ENCODE assay signal across 29 mouse cellular contexts in the genomic region with DNA sequence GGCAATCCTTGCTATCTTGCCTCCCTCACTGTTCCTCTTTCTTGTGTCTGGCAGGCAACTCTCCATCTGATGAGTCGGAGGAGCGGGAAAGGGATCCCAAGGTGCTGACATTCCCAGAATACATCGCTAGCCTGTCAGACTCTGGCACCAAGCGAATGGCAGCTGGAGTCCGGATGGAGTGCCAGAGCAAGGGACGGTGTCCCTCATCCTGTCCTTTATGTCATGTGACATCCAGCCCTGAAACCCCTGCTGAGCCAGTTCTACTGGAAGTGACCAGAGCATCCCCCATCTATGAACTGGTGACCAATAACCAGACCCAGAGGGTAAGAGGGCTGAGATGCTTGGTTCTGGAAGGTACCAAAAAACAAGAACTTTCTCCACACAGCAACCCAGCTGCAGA.
"Had no signal": no experiment of that assay in that cellular context is flagged by ENCODE, and none has a peak within 500 bp of the region (broad histone marks: within the 10 kb centered on the region; RNA-seq: fewer than 3 reads in every experiment).

No protein-coding gene starts in this region.

- H3K4me3 ChIP-seq: heart, embryonic 12.5 days; heart, embryonic 13.5 days; heart, embryonic 15.5 days; hindbrain, embryonic 10.5 days; hindbrain, embryonic 12.5 days; hindbrain, embryonic 13.5 days; hindbrain, embryonic 15.5 days; intestine, embryonic 15.5 days; kidney, embryonic 15.5 days; layer of hippocampus, adult 2 months had no signal

- DNase-seq: heart, postnatal 10 days; heart, postnatal 14 days; heart, postnatal 36 days; heart, postnatal 4 days; kidney, adult 11 months; kidney, adult 18-20 months; kidney, adult 2 months; kidney, adult 8-10 months; kidney, adult 9 months; kidney, postnatal 10 days; kidney, postnatal 14 days; kidney, postnatal 25 days; kidney, postnatal 36 days; kidney, postnatal 4 days; layer of hippocampus, adult 9-11 months; layer of hippocampus, postnatal 36 days had no signal

- H3K27ac ChIP-seq: heart, embryonic 13.5 days; heart, embryonic 15.5 days; hindbrain, embryonic 10.5 days; hindbrain, embryonic 12.5 days; hindbrain, embryonic 13.5 days; hindbrain, embryonic 14.5 days; hindbrain, embryonic 15.5 days; hindbrain, postnatal 0 days; intestine, embryonic 15.5 days; kidney, embryonic 15.5 days; kidney, postnatal 0 days; layer of hippocampus, adult 2 months had no signal
